Mouse (Mus musculus) midbrain, embryonic 15.5 days (tissue): ENCODE measurements at regions not wholly inside any gene's neighbourhood (a gene's known extent, or its start where the extent isn't known, plus 50 kb on each side); places are given as distances from the start of the nearest gene placed in this dataset.
A peak's percentile ranks its signal among the peaks of the same experiment; 100 is the strongest.

Experiments used
- ATAC-seq: fragments of 200-750 bp; cut with Nextera tagmentation; replicated peaks from 2 replicates; pipeline ENCODE4 v1.8.0; 2017; ENCODE audit warnings: moderate TSS enrichment
- H3K27ac ChIP-seq: fragments of 300-500 bp; sonication (generic); 2 replicates; pipeline ENCODE4 v1.5.1; 2015; ENCODE audit warnings: mild to moderate bottlenecking, inconsistent platforms
- H3K27me3 ChIP-seq: fragments of 300-500 bp; sonication (generic); replicated peaks from 2 replicates; pipeline ENCODE4 v1.6.1; 2015; ENCODE audit warnings: inconsistent platforms
- H3K36me3 ChIP-seq: fragments of 300-500 bp; sonication (generic); replicated peaks from 2 replicates; pipeline ENCODE4 v1.6.1; 2015; ENCODE audit warnings: inconsistent platforms
- H3K4me1 ChIP-seq: fragments of 300-500 bp; sonication (generic); 2 replicates; pipeline ENCODE4 v1.6.1; 2015; ENCODE audit warnings: inconsistent platforms
- H3K4me2 ChIP-seq: fragments of 300-500 bp; sonication (generic); 2 replicates; pipeline ENCODE4 v1.6.1; 2015; ENCODE audit warnings: inconsistent platforms, mild to moderate bottlenecking, moderate library complexity
- H3K4me3 ChIP-seq: fragments of 300-500 bp; sonication (generic); 2 replicates; pipeline ENCODE4 v1.5.1; 2015; ENCODE audit warnings: mild to moderate bottlenecking, inconsistent platforms
- H3K9ac ChIP-seq: fragments of 300-500 bp; sonication (generic); 2 replicates; pipeline ENCODE4 v1.6.1; 2015; ENCODE audit warnings: mild to moderate bottlenecking, inconsistent platforms
- H3K9me3 ChIP-seq: fragments of 300-500 bp; sonication (generic); 2 replicates; pipeline ENCODE4 v1.6.1; 2016; ENCODE audit warnings: inconsistent platforms
- WGBS: fragments of 180-500 bp; shearing (Covaris S2); methylation state at CpG from one replicate; pipeline ENCODE4 v1.1.7; 2015; ENCODE audit warnings: mixed read lengths; 5-methylcytosine and 5-hydroxymethylcytosine counted together

GRCm38 (mm10) chr14:47863701-47864100 lies 215.5 kb downstream of the Ktn1 start:
- Histone ChIP-seq H3K4me3 (no peak overlapping the region), H3K9ac (no peak overlapping the region), H3K36me3 (no peaks in the 10 kb centered on the region), H3K27ac (no peak overlapping the region), H3K9me3 (no peaks in the 10 kb centered on the region), H3K4me2 (no peak overlapping the region), H3K4me1 (no peaks in the 10 kb centered on the region), H3K27me3 (no peaks in the 10 kb centered on the region)
- no peak for ATAC-seq
- 73% methylated on average over 6 of the region's 6 CpGs for WGBS

GRCm38 (mm10) chr14:47867017-47867416 lies 218.8 kb downstream of the Ktn1 start:
- Histone ChIP-seq H3K27me3 (no peaks in the 10 kb centered on the region), H3K4me3 (no peak overlapping the region), H3K27ac (no peak overlapping the region), H3K9ac (no peak overlapping the region), H3K4me2 (no peak overlapping the region), H3K36me3 (no peaks in the 10 kb centered on the region), H3K4me1 (no peaks in the 10 kb centered on the region), H3K9me3 (no peaks in the 10 kb centered on the region)
- WGBS = 87% methylated on average over 2 of the region's 2 CpGs
- ATAC-seq = no peak

GRCm38 (mm10) chr14:47868258-47868780 lies 220.1 kb downstream of the Ktn1 start:
- no peak for ATAC-seq
- H3K4me3 ChIP-seq = no peak overlapping the region
- H3K27ac ChIP-seq = no peak overlapping the region
- no peaks in the 10 kb centered on the region for H3K4me1 ChIP-seq
- H3K9ac ChIP-seq = no peak overlapping the region
- no peak overlapping the region for H3K4me2 ChIP-seq
- no peaks in the 10 kb centered on the region for H3K36me3 ChIP-seq
- no peaks in the 10 kb centered on the region for H3K27me3 ChIP-seq
- 90% methylated on average over 3 of the region's 3 CpGs for WGBS
- H3K9me3 ChIP-seq = no peaks in the 10 kb centered on the region

GRCm38 (mm10) chr14:47876585-47876984 lies 228.3 kb downstream of the Ktn1 start:
- no peaks in the 10 kb centered on the region for H3K9me3 ChIP-seq
- ATAC-seq = no peak
- no peaks in the 10 kb centered on the region for H3K4me1 ChIP-seq
- no peak overlapping the region for H3K4me2 ChIP-seq
- no peaks in the 10 kb centered on the region for H3K27me3 ChIP-seq
- H3K27ac ChIP-seq = no peak overlapping the region
- H3K4me3 ChIP-seq = no peak overlapping the region
- H3K36me3 ChIP-seq = no peaks in the 10 kb centered on the region
- no peak overlapping the region for H3K9ac ChIP-seq
- 75% methylated on average over 5 of the region's 5 CpGs for WGBS

- 89% methylated on average over 3 of the region's 3 CpGs for WGBS
- Histone ChIP-seq H3K9ac (no peak overlapping the region), H3K9me3 (no peaks in the 10 kb centered on the region)
Observed at GRCm38 (mm10) chr14:47877167-47877566, 228.9 kb downstream of the Ktn1 start.

GRCm38 (mm10) chr14:47877771-47878443 lies 229.7 kb downstream of the Ktn1 start:
- Histone ChIP-seq H3K27me3 (no peaks in the 10 kb centered on the region), H3K9me3 (no peaks in the 10 kb centered on the region), H3K4me3 (no peak overlapping the region), H3K27ac (no peak overlapping the region), H3K4me1 (no peaks in the 10 kb centered on the region), H3K4me2 (no peak overlapping the region), H3K36me3 (no peaks in the 10 kb centered on the region), H3K9ac (no peak overlapping the region)
- 97% methylated on average over 5 of the region's 5 CpGs for WGBS
- no peak for ATAC-seq

More at GRCm38 (mm10) chr14:47877167-47877566, 228.9 kb downstream of the Ktn1 start:
- no peaks in the 10 kb centered on the region for H3K4me1 ChIP-seq
- no peak overlapping the region for H3K4me3 ChIP-seq
- no peaks in the 10 kb centered on the region for H3K36me3 ChIP-seq
- no peaks in the 10 kb centered on the region for H3K27me3 ChIP-seq
- no peak overlapping the region for H3K4me2 ChIP-seq
- no peak overlapping the region for H3K27ac ChIP-seq
- no peak for ATAC-seq

- WGBS = 70% methylated on average over 3 of the region's 3 CpGs
- Histone ChIP-seq H3K9me3 (no peaks in the 10 kb centered on the region), H3K36me3 (no peaks in the 10 kb centered on the region), H3K27ac (no peak overlapping the region), H3K4me1 (0 out of 2 replicates have a peak, but pooled peaks cover 4% of the 10 kb centered on the region), H3K4me3 (no peak overlapping the region), H3K4me2 (no peak overlapping the region), H3K27me3 (no peaks in the 10 kb centered on the region), H3K9ac (no peak overlapping the region)
- ATAC-seq = no peak
Observed at GRCm38 (mm10) chr14:47885326-47885725, 235.3 kb upstream of the Peli2 start.

- H3K4me1 ChIP-seq = 0 out of 2 replicates have a peak, but pooled peaks cover 5% of the 10 kb centered on the region
- H3K9ac ChIP-seq = no peak overlapping the region
- WGBS = 56% methylated on average over 9 of the region's 9 CpGs
- H3K27me3 ChIP-seq = no peaks in the 10 kb centered on the region
- no peaks in the 10 kb centered on the region for H3K36me3 ChIP-seq
- no peaks in the 10 kb centered on the region for H3K9me3 ChIP-seq
- ATAC-seq = no peak
- H3K4me2 ChIP-seq = no peak overlapping the region
- H3K27ac ChIP-seq = no peak overlapping the region
- no peak overlapping the region for H3K4me3 ChIP-seq
Observed at GRCm38 (mm10) chr14:47890251-47891198, 230.1 kb upstream of the Peli2 start.

- Histone ChIP-seq H3K27me3 (no peaks in the 10 kb centered on the region), H3K27ac (no peak overlapping the region), H3K9me3 (no peaks in the 10 kb centered on the region), H3K4me1 (no peaks in the 10 kb centered on the region), H3K4me3 (no peak overlapping the region), H3K9ac (no peak overlapping the region), H3K4me2 (no peak overlapping the region), H3K36me3 (no peaks in the 10 kb centered on the region)
- no peak for ATAC-seq
- 89% methylated on average over 3 of the region's 3 CpGs for WGBS
Observed at GRCm38 (mm10) chr14:47896581-47896980, 224.0 kb upstream of the Peli2 start.

GRCm38 (mm10) chr14:47897907-47898530 lies 222.6 kb upstream of the Peli2 start:
- no peaks in the 10 kb centered on the region for H3K9me3 ChIP-seq
- no peaks in the 10 kb centered on the region for H3K36me3 ChIP-seq
- WGBS = 84% methylated on average over 5 of the region's 5 CpGs
- H3K4me3 ChIP-seq = no peak overlapping the region
- no peaks in the 10 kb centered on the region for H3K27me3 ChIP-seq
- no peak overlapping the region for H3K9ac ChIP-seq
- ATAC-seq = no peak
- no peaks in the 10 kb centered on the region for H3K4me1 ChIP-seq
- H3K4me2 ChIP-seq = no peak overlapping the region
- no peak overlapping the region for H3K27ac ChIP-seq

GRCm38 (mm10) chr14:47898605-47899004 lies 222.0 kb upstream of the Peli2 start:
- H3K9me3 ChIP-seq = no peaks in the 10 kb centered on the region
- WGBS = 85% methylated on average over 4 of the region's 4 CpGs
- peak; percentile 58; the same call in 1 of the 2 replicates for ATAC-seq
- H3K4me3 ChIP-seq = no peak overlapping the region
- no peak overlapping the region for H3K4me2 ChIP-seq
- no peak overlapping the region for H3K9ac ChIP-seq
- no peaks in the 10 kb centered on the region for H3K4me1 ChIP-seq
- H3K27ac ChIP-seq = no peak overlapping the region
- no peaks in the 10 kb centered on the region for H3K27me3 ChIP-seq
- no peaks in the 10 kb centered on the region for H3K36me3 ChIP-seq

GRCm38 (mm10) chr14:47905334-47905733 lies 215.3 kb upstream of the Peli2 start:
- no peaks in the 10 kb centered on the region for H3K9me3 ChIP-seq
- peaks cover 6% of the 10 kb centered on the region for H3K4me1 ChIP-seq
- no peak overlapping the region for H3K4me3 ChIP-seq
- H3K9ac ChIP-seq = no peak overlapping the region
- no peaks in the 10 kb centered on the region for H3K36me3 ChIP-seq
- H3K4me2 ChIP-seq = no peak overlapping the region
- no peak for ATAC-seq
- H3K27ac ChIP-seq = no peak overlapping the region
- H3K27me3 ChIP-seq = no peaks in the 10 kb centered on the region
